Mouse (Mus musculus): Measurements from ENCODE around the gene Gm49405.
"Not testable (repeated sequence)": the region's sequence is repeated elsewhere in the genome, so short reads cannot be mapped to it uniquely, and the experiment has no call there.

Gm49405 gene

DNA sequence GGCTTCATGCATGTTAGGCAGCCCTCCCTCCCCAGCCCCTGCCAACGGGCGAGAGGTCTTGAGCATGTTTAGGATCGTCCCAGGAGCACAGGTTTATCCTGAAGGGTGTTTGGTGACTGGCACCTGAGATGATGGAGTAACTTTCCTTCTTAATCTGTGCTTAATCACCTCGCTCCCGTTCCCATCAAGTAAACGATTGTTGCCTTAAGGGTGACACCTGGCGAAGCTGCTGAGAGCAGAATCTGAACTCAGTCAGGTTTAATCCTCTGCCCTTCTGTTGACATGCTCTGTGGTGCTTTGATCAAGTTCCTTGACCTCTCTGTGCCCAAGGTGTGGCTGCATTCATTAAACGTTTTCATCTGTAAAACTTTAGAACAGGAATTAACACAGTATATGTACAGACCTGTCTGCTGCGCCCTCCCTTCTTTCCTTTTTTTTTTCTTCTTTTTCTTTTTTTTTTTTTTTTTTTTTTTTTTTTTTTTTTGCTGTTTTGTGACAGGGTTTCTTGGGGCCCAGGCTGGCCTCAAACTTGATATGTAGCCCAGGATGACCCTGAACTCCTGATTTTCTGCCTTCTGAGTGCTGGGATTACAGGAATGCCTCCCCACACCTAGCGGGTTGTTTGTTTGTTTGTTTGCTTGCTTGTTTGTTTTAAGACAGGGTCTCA, 17.6 kb downstream of the Gm49405 start:
- DNase-seq, result no peak

GRCm38 (mm10) chr19:4018743-4019583, 18.5 kb downstream of the Gm49405 start:
- DNase-seq, result peak; percentile 66

GRCm38 (mm10) chr19:4023185-4023584, 22.8 kb downstream of the Gm49405 start:
- DNase-seq, result no peak

- no peak for DNase-seq
Measured at GRCm38 (mm10) chr19:4027576-4027975, 27.1 kb downstream of the Gm49405 start.

DNA sequence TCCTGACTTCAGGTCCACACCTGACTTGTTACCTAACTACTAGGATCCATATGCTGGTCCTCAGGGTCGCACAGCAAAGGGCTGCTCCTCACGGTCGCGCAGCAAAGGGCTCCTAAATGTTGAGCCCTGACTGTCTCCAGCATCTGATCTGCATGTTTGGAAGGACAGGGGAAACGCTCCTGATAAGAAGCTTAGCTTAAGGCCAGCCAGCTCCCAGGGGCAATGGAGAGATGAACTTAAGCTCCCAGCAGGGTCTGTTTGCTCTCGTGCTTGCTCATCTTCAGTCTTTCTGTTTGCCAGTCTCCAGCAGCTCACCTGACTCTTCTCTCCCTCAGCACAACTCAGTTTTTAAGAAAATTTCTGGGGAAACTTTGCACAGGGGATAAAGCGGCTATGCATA, 32.2 kb downstream of the Gm49405 start:
- no peak for DNase-seq

- no peak for DNase-seq
Measured at GRCm38 (mm10) chr19:4033298-4033697, 32.9 kb downstream of the Gm49405 start.

GRCm38 (mm10) chr19:4033742-4034141, 33.3 kb downstream of the Gm49405 start:
- no peak for DNase-seq

- DNase-seq, result no peak
Measured at GRCm38 (mm10) chr19:4036327-4037045, 36.1 kb downstream of the Gm49405 start.

DNA sequence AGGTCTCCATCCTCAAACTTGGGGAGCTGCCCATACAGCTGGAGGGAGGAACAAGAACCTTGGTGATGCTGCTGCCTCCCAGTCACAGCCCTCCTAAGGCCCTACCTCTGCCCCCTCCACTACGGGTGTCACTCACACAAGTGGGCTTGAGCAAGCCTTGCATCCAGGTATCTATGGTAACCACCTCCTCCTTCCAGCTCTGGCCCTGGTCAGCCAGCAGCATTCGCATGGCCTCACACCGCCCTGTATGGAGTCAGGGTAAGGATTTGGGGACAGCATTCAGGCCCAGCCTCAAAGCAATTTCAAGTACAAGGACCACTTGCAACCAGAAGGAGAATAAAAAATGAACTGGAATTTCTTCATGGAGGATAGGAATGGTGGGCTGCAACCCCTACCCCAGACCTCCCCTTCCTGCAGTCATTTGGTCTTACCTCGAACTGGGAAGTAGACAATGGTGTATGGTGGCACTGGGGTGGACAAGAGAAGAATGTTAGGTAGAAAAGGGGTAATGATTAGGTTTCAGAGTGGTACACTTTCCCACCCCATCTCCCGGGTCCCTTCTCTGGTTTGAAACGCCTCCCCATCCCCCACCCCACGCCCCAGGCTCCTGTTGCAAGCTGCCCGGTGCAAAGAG, 36.8 kb downstream of the Gm49405 start:
- DNase-seq, result not testable (repeated sequence)

GRCm38 (mm10) chr19:4037788-4038232, 37.4 kb downstream of the Gm49405 start, which contains the start of gene Gstp1:
TSS of gene Gstp1 (minus strand) at chr19:4037985.
- peak; percentile 91 for DNase-seq

GRCm38 (mm10) chr19:4040941-4041340, 40.5 kb downstream of the Gm49405 start:
- not testable (repeated sequence) for DNase-seq

GRCm38 (mm10) chr19:4041500-4041899, 41.1 kb downstream of the Gm49405 start:
- not testable (repeated sequence) for DNase-seq

DNA sequence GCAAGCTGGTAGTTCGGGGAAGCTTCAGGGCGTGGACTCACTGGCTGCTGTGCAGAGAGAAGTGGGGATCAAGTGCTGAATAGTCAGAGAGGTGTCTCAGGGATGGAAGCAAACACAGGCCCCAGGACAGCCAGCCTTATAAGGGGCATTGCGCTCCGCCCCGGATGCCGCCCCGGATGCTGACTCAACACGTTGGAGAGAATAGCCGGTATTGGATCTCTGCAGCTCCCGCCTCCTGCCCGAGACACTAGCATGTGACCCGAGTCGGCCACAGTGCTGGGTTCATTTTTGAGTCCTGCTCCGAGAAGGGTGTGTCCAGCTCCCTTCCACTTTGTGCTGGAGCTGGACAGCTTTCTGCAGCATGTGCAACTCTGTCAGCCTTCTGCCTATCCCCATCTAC, 41.7 kb downstream of the Gm49405 start:
- DNase-seq, result no peak

GRCm38 (mm10) chr19:4044109-4044508, 43.7 kb downstream of the Gm49405 start:
- DNase-seq, result not testable (repeated sequence)

DNA sequence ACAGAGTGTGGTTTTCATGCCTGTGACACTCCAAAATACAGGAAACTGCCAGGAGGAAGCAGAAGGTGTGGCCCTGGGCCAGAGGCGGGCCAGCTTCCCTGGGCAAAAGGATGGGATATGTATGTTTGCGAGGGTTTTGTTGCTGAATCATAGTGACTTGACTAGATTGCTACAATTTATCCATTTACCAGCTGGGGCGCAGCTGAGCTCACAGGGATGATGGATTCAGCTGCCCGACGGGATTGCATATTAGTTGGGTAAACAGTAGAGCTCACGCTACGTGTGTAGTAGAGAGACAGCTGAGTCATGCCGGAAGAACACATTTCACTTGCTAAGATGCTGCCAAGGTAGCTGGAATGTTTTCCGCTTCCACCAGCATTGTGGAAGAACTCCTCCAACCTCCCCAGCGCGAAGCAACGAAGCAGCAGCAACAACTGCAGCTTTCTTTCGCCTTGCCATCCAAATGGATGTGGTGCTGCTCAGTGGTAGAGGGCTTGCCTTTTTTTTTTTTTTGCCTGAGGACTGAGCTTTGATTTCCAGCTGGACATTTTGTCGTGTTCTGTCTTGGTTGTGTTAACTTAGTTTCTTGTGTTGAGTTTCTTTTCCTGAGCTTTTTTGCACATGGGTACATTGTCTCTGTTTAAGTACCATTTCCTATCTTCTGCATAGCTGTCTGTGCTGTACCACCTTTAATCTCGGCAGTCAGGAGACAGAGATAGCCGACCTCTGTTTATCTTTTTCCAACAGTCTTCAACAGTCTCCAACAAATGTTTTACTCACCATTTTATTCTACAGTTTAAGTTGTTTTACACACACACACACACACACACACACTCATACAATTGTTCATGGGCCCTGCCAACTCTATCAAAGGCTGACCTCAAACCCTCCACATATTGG, 45.8 kb downstream of the Gm49405 start, which contains the start of gene Gstp2:
TSS of gene Gstp2 (minus strand) at position 58 of the 900 bp plus-strand sequence.
- DNase-seq, result no peak

DNA sequence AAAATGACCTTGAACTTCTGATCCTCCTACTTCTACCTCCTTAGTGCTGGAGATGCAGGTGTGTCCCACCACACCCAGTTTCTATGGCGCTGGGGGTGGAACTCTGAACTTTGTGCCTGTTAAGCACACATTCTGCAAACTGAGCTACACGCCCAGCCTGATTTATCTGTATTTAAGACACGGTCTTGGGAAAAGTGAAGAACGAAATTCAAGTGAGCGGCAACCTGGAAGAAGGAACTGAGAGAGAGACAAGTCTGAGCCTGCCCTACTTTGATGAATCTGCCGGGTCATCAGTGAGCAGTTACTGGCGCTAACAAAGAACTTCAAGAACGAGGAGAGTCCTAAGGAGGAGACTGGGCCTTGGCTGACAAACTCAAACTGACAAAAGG, 46.4 kb downstream of the Gm49405 start:
- DNase-seq, result no peak

GRCm38 (mm10) chr19:4047859-4048258, 47.4 kb downstream of the Gm49405 start:
- peak; percentile 87 for DNase-seq

DNA sequence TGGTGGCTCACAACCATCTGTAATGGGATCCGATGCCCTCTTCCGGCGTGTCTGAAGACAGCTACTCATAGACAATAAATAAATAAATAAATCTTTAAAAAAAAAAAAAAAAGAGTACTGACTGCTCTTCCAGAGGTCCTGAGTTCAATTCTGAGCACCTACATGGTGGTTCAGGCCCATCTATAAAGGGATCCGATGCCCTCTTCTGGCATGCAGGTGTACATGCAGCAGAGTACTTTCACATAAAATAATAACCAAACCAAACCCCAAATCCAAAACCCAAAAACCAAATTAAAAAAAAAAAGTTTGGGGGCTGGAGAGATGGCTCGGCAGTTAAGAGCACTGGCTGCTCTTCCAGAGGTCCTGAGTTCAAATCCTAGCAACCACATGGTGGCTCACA, 48.6 kb downstream of the Gm49405 start:
- DNase-seq, result not testable (repeated sequence)

DNA sequence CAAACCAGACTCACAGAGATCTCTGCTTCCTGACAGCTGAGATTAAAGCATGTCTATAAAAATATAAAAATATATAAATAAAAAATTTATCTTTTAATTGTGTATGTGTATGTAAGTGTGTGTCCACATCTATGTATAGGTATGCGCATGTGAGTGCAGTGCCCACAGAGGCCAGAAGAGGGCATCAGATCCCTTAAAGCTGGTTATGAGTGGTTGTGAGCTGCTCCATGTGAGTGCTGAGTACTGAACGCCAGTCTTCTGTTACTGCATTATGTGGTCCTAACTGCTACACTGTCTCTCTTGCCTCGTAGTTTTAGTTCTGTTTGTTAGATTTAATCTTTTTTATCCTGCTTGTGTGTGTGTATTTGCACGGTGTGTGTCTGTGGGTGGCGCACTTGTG, 50.6 kb downstream of the Gm49405 start:
- peak; percentile 21 for DNase-seq

- DNase-seq, result peak; percentile 81
Measured at GRCm38 (mm10) chr19:4051741-4052515, 51.5 kb downstream of the Gm49405 start.

DNA sequence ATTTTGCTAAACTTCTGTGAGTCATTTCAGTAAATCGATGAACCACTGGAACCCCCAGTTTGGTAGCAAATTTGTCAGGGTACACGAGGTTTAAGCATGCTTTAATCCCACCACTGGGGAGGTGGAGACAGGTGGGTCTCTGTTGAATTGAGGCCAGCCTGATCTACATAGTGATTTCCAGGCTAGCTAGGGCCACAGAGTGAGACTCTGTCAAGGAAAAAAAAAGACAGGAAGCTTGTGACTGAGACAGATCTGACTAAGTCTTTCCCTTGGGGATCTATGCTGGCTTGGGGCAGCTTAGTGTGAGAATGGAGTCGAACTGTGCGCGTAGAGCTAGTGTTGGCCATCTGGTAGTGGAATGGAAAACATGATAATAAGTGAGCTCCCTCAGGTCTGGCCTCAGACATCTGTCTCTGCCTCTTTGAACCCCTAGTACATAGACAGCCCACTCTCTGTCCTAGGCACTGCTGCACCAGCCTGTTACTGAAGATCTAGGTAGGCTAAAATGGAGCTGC, 52.1 kb downstream of the Gm49405 start:
- no peak for DNase-seq
